ENCODE assay signal across 16 mouse cellular contexts in genomic region chr13:75876592-75876991, GRCm38 (mm10).
"Had no signal": no experiment of that assay in that cellular context is flagged by ENCODE, and none has a peak within 500 bp of the region (broad histone marks: within the 10 kb centered on the region; RNA-seq: fewer than 3 reads in every experiment).

No protein-coding gene starts in this region.

- H3K4me1 ChIP-seq: limb, embryonic 12.5 days; limb, embryonic 15.5 days; midbrain, embryonic 12.5 days had no signal

- H3K27me3 ChIP-seq: limb, embryonic 12.5 days; limb, embryonic 15.5 days; midbrain, embryonic 12.5 days had no signal

- H3K4me2 ChIP-seq: limb, embryonic 12.5 days; limb, embryonic 15.5 days; liver, embryonic 11.5 days; midbrain, embryonic 12.5 days had no signal

- H3K4me3 ChIP-seq: limb, embryonic 12.5 days; limb, embryonic 15.5 days; midbrain, embryonic 12.5 days had no signal

- ATAC-seq: intestine, embryonic 16.5 days had no signal

- H3K9me3 ChIP-seq: limb, embryonic 12.5 days; limb, embryonic 15.5 days; midbrain, embryonic 12.5 days had no signal

- DNase-seq: kidney, adult 18-20 months; kidney, adult 9 months; kidney, postnatal 14 days; kidney, postnatal 4 days; left cerebral cortex, postnatal 4 days; right cerebral cortex, postnatal 4 days; thymus, adult 2 months; thymus, postnatal 14 days; thymus, postnatal 4 days had no signal

- H3K27ac ChIP-seq: limb, embryonic 12.5 days; limb, embryonic 15.5 days; liver, embryonic 14.5 days; midbrain, embryonic 12.5 days; stomach, postnatal 0 days had no signal

- H3K9ac ChIP-seq: limb, embryonic 12.5 days; limb, embryonic 15.5 days; liver, embryonic 14.5 days; midbrain, embryonic 12.5 days had no signal
